Mouse (Mus musculus): ENCODE measurements around the gene Rab26. TPM values are rescaled to one million over a fixed set of nuclear protein-coding genes. Genes with fewer than 3 reads are reported as not detected.

Rab26 gene
- polyA plus RNA-seq, 1 experiment from 2014 or later = 4.2 TPM

DNA sequence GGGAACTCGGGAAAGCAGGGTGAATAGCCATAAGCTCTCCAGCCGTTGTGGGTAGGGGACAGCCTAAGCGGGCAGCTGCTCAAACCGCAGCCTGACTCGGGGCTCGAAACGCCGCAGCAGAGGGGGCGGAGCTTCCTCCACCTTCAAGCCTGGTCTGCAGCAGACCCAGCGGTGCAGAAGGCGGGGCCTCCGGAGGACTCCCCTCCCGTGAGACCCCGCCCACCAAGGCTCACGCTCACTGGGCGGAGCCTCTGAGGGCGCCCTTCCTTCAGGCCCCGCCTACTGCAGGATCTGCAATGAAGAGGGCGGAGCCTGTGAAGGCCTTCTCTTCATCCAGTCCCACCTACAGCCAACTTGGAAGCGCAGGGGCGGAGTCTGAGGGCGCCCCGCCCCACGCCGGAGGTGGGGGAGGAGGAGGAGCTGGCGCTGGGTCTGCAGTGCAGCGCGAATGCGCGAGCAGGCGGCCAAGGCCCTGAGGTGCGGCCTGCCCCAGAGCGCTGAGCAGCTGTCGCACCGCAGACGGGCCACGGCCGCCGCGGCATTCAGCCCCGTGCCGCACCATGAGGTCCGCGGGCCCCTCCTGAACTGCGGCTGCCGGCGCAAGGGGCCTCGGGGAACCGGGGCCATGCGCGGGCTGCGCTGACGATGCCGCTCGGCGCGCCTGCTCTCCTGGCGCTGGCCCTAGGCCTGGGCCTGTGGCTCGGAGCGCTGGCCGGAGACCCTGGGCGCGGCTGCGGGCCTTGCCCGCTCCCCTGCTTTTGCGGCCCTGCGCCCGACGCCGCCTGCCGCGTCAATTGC lies 15.8 kb upstream of the Rab26 start, which contains the start of gene Pkd1:
Gene Pkd1, plus strand, starts transcription at position 217 of the 798 bp plus-strand sequence.
- H3K4me1 ChIP-seq (replicated peaks; ENCODE audit: control insufficient read depth, insufficient read depth, low read length) = peaks cover 29% of the 10 kb centered on the region
- H3K4me3 ChIP-seq (replicated peaks; ENCODE audit: low read length) = peak within 1 kb of the TSS; percentile 83
- peaks cover 7% of the 10 kb centered on the region for H3K27me3 ChIP-seq (ENCODE audit: control insufficient read depth, insufficient read depth, low read length)
- no peaks in the 10 kb centered on the region for H3K9me3 ChIP-seq (ENCODE audit: control insufficient read depth, low read length)
- peak within 1 kb of the TSS; percentile 94 for H3K27ac ChIP-seq
- 0 out of 2 replicates have a peak, but pooled peaks cover 4% of the 10 kb centered on the region for H3K36me3 ChIP-seq (replicated peaks; ENCODE audit: control insufficient read depth, insufficient read depth)
- peak within 1 kb of the TSS; percentile 70 for H3K4me2 ChIP-seq (replicated peaks)
- ATAC-seq (ENCODE audit: low FRiP score) (peak; percentile 96), DNase-seq (ENCODE audit: low spot score) (peak; percentile 97)
- whole genome bisulfite sequencing = under 1% methylated on average over 58 of the region's 72 CpGs
- H3K9ac ChIP-seq = peak within 1 kb of the TSS; percentile 95

DNA sequence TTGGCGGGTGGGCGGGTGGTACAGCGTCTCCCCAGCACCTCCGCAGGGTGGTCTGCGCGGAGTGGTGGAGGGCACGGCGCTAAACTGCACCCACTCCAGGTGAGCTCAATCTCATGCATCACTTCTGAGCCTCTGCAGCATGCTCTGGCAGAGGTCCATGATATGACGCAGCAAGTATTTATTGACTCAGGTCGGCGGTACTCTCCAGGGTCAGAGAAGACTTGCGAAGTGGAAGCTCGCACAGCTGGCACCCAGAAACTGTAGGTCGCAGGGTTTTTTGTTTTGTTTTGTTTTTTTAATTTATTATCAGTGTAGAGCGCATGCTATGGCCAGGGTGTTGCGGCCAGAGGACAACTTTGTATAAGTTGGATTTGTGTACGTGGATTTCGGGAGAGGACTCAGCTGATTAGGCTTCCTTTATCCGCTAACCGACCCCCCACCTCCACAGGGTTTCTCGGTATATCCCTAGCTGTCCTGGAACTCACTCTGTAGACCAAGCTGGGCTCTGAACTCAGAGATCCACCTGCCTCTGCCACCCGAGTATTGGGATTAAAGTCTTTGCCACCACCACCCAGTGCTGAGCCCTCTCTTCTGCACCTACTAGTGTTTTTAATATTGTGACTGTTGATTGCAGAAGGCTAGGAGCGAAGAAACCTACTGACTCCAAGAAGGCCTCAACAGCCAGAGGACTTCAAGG lies 15.1 kb upstream of the Rab26 start:
- 7% methylated on average over 23 of the region's 23 CpGs for WGBS

DNA sequence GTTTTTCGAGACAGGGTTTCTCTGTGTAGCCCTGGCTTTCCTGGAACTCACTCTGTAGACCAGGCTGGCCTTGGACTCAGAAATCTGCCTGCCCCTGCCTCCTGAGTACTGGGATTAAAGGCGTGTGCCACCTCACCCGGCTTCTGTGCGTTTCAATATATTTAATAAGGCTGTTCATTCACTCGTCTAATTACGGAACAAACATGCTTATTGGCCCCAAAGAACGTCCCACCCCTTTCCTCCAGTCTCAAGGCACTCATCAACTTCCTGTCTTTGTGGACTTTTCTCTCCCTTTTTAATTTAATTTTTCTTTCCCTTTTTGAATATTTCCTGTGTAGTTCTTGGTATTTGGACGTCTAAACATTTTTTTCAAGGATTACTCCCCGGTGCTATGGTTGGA lies 14.4 kb upstream of the Rab26 start:
- Histone ChIP-seq H3K27ac (no peak overlapping the region), H3K9ac (no peak overlapping the region), H3K4me2 (replicated peaks) (peak overlapping the region; percentile 70), H3K27me3 (ENCODE audit: control insufficient read depth, insufficient read depth, low read length) (peaks cover 7% of the 10 kb centered on the region), H3K36me3 (replicated peaks; ENCODE audit: control insufficient read depth, insufficient read depth) (0 out of 2 replicates have a peak, but pooled peaks cover 4% of the 10 kb centered on the region), H3K9me3 (ENCODE audit: control insufficient read depth, low read length) (no peaks in the 10 kb centered on the region), H3K4me3 (replicated peaks; ENCODE audit: low read length) (no peak overlapping the region; the same call in 1 of the 2 replicates), H3K4me1 (replicated peaks; ENCODE audit: control insufficient read depth, insufficient read depth, low read length) (peaks cover 25% of the 10 kb centered on the region)
- DNase-seq (ENCODE audit: low spot score) (no peak), ATAC-seq (ENCODE audit: low FRiP score) (no peak)
- 35% methylated on average over 9 of the region's 9 CpGs for WGBS

More for the DNA sequence above, 15.1 kb upstream of the Rab26 start:
- DNase-seq (ENCODE audit: low spot score) (no peak), ATAC-seq (ENCODE audit: low FRiP score) (no peak)
- H3K9me3 ChIP-seq (ENCODE audit: control insufficient read depth, low read length) = no peaks in the 10 kb centered on the region
- peaks cover 7% of the 10 kb centered on the region for H3K27me3 ChIP-seq (ENCODE audit: control insufficient read depth, insufficient read depth, low read length)
- peak overlapping the region; percentile 83 for H3K4me3 ChIP-seq (replicated peaks; ENCODE audit: low read length)
- 0 out of 2 replicates have a peak overlapping the region, but pooled peaks have one; percentile 1 for H3K9ac ChIP-seq
- peak overlapping the region; percentile 70 for H3K4me2 ChIP-seq (replicated peaks)
- peaks cover 25% of the 10 kb centered on the region for H3K4me1 ChIP-seq (replicated peaks; ENCODE audit: control insufficient read depth, insufficient read depth, low read length)
- H3K27ac ChIP-seq = peak overlapping the region; percentile 33; the same call in 1 of the 2 replicates
- H3K36me3 ChIP-seq (replicated peaks; ENCODE audit: control insufficient read depth, insufficient read depth) = 0 out of 2 replicates have a peak, but pooled peaks cover 4% of the 10 kb centered on the region

DNA sequence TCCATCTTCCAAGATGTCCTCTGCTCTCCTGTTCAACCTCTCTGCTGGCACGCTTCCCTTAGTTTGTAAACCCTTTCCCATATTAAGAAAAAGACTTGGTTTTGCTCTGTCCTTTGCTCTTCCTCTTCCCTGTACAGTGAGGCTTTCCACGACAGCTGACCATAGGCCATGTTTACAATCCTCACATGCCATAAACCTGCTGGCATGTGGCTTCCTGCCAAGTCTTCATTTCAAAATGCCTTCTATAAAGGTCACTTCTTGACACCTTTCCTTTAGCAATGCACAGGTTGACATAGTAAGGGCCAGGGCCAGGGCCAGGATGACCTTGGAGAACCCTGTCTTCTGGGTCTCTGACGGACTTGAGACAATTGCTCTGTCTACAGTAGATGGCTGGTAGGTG lies 12.2 kb upstream of the Rab26 start:
- H3K9ac ChIP-seq = no peak overlapping the region
- no peak overlapping the region for H3K27ac ChIP-seq
- DNase-seq (ENCODE audit: low spot score) (no peak), ATAC-seq (ENCODE audit: low FRiP score) (no peak)
- peaks cover 11% of the 10 kb centered on the region for H3K4me1 ChIP-seq (replicated peaks; ENCODE audit: control insufficient read depth, insufficient read depth, low read length)
- H3K4me2 ChIP-seq (replicated peaks) = no peak overlapping the region
- H3K9me3 ChIP-seq (ENCODE audit: control insufficient read depth, low read length) = no peaks in the 10 kb centered on the region
- no peaks in the 10 kb centered on the region for H3K36me3 ChIP-seq (replicated peaks; ENCODE audit: control insufficient read depth, insufficient read depth)
- peaks cover 7% of the 10 kb centered on the region for H3K27me3 ChIP-seq (ENCODE audit: control insufficient read depth, insufficient read depth, low read length)
- H3K4me3 ChIP-seq (replicated peaks; ENCODE audit: low read length) = no peak overlapping the region
- 89% methylated on average over 3 of the region's 3 CpGs for WGBS

DNA sequence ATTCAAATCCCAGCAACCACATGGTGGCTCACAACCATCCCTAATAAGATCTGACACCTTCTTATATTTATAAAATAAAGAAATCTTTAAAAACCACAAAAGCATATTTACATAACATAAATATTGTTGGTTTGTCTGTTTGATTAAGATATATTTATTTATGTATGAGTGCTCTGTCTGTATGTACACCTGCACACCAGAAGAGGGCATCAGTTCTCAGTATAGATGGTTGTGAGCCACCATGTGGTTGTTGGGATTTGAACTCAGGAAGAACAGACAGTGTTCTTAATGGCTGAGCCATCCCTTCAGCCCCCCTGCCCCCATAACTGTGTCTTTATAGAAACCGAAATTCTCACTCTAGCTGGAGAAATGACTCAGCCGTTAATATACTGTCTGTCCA lies 11.2 kb upstream of the Rab26 start:
- WGBS = 89% methylated on average over 2 of the region's 2 CpGs
- DNase-seq (ENCODE audit: low spot score) = no peak
- peaks cover 7% of the 10 kb centered on the region; the same call in 1 of the 2 replicates for H3K4me1 ChIP-seq (replicated peaks; ENCODE audit: control insufficient read depth, insufficient read depth, low read length)
- H3K4me2 ChIP-seq (replicated peaks) = no peak overlapping the region
- no peaks in the 10 kb centered on the region for H3K9me3 ChIP-seq (ENCODE audit: control insufficient read depth, low read length)
- H3K36me3 ChIP-seq (replicated peaks; ENCODE audit: control insufficient read depth, insufficient read depth) = no peaks in the 10 kb centered on the region
- no peak overlapping the region for H3K4me3 ChIP-seq (replicated peaks; ENCODE audit: low read length)
- no peak overlapping the region for H3K9ac ChIP-seq
- no peak for ATAC-seq (ENCODE audit: low FRiP score)
- H3K27me3 ChIP-seq (ENCODE audit: control insufficient read depth, insufficient read depth, low read length) = peaks cover 7% of the 10 kb centered on the region
- H3K27ac ChIP-seq = no peak overlapping the region

DNA sequence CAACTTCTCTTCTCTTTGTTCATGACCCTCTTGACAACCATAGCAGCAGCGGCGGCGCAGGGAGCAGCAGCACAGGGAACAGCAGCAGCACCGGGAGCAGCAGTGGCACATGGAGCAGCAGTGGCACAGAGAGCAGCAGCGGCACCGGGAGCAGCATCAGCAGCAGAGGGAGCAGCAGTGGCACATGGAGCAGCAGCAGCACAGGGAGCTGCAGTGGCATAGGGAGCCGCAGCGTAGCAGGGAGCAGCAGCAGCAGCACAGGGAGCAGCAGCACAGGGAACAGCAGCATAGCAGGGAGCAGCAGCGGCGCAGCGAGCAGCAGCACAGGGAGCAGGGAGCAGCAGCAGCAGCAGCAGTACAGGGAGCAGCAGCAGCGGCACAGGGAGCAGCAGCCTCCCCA lies 10.6 kb upstream of the Rab26 start:
- Histone ChIP-seq H3K27me3 (ENCODE audit: control insufficient read depth, insufficient read depth, low read length) (peaks cover 7% of the 10 kb centered on the region), H3K4me2 (replicated peaks) (no peak overlapping the region; the same call in 1 of the 2 replicates), H3K9me3 (ENCODE audit: control insufficient read depth, low read length) (no peaks in the 10 kb centered on the region), H3K9ac (peak overlapping the region; percentile 34; the same call in 1 of the 2 replicates), H3K4me1 (replicated peaks; ENCODE audit: control insufficient read depth, insufficient read depth, low read length) (peaks cover 7% of the 10 kb centered on the region; the same call in 1 of the 2 replicates), H3K27ac (no peak overlapping the region), H3K4me3 (replicated peaks; ENCODE audit: low read length) (no peak overlapping the region), H3K36me3 (replicated peaks; ENCODE audit: control insufficient read depth, insufficient read depth) (no peaks in the 10 kb centered on the region)
- DNase-seq (ENCODE audit: low spot score) (no peak), ATAC-seq (ENCODE audit: low FRiP score) (no peak)
- 15% methylated on average over 12 of the region's 12 CpGs for WGBS

DNA sequence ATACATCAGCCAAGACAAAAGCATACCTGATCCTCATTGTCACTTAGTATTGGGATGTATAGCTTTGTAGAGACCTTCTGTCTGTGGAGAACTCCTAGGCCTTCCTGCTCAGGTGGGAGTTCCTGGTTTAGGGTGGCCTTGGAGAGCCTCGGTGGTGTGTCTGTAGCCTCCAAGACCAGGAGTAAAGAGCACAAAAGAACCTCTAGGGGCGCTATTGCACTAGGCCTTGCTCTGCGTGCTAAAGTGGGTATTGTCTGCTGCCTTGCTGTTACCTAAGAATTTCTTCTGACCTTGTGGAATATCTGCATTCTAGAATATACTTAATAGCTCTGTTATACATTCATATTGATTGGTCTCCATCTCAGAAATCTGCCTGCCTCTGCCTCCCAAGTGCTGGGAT lies 6.4 kb upstream of the Rab26 start:
- H3K4me2 ChIP-seq (replicated peaks) = no peak overlapping the region
- no peak overlapping the region for H3K4me3 ChIP-seq (replicated peaks; ENCODE audit: low read length)
- 4% methylated on average over 3 of the region's 3 CpGs for WGBS
- H3K36me3 ChIP-seq (replicated peaks; ENCODE audit: control insufficient read depth, insufficient read depth) = no peaks in the 10 kb centered on the region
- ATAC-seq (ENCODE audit: low FRiP score) = no peak
- no peaks in the 10 kb centered on the region for H3K27me3 ChIP-seq (ENCODE audit: control insufficient read depth, insufficient read depth, low read length)
- H3K9me3 ChIP-seq (ENCODE audit: control insufficient read depth, low read length) = no peaks in the 10 kb centered on the region
- DNase-seq (ENCODE audit: low spot score) = peak; percentile 53
- H3K27ac ChIP-seq = no peak overlapping the region
- no peak overlapping the region for H3K9ac ChIP-seq
- H3K4me1 ChIP-seq (replicated peaks; ENCODE audit: control insufficient read depth, insufficient read depth, low read length) = no peaks in the 10 kb centered on the region; the same call in 1 of the 2 replicates

DNA sequence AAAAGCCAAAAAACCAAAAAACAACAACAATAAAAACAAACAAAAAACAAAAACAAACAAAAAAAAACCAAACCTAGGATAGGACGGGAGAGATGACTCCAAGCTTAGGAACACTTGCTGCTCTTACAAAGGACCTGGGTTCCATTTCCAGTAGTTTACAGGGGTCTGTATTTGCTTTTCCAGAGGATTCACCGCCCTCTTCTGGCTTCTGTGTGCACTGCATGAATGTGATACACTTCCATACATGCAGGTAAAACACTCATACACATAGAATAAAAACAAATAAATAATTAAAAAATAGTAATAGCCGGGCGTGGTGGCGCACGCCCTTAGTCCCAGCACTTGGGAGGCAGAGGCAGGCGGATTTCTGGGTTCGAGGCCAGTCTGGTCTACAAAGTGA lies 4.9 kb upstream of the Rab26 start:
- H3K4me1 ChIP-seq (replicated peaks; ENCODE audit: control insufficient read depth, insufficient read depth, low read length) = no peaks in the 10 kb centered on the region; the same call in 1 of the 2 replicates
- H3K9ac ChIP-seq = no peak overlapping the region
- ATAC-seq (ENCODE audit: low FRiP score) (no peak), DNase-seq (ENCODE audit: low spot score) (peak; percentile 67)
- no peak overlapping the region for H3K4me3 ChIP-seq (replicated peaks; ENCODE audit: low read length)
- H3K27ac ChIP-seq = no peak overlapping the region
- H3K4me2 ChIP-seq (replicated peaks) = no peak overlapping the region
- H3K27me3 ChIP-seq (ENCODE audit: control insufficient read depth, insufficient read depth, low read length) = no peaks in the 10 kb centered on the region
- no peaks in the 10 kb centered on the region for H3K9me3 ChIP-seq (ENCODE audit: control insufficient read depth, low read length)
- no peaks in the 10 kb centered on the region for H3K36me3 ChIP-seq (replicated peaks; ENCODE audit: control insufficient read depth, insufficient read depth)
- WGBS = 69% methylated on average over 8 of the region's 8 CpGs

DNA sequence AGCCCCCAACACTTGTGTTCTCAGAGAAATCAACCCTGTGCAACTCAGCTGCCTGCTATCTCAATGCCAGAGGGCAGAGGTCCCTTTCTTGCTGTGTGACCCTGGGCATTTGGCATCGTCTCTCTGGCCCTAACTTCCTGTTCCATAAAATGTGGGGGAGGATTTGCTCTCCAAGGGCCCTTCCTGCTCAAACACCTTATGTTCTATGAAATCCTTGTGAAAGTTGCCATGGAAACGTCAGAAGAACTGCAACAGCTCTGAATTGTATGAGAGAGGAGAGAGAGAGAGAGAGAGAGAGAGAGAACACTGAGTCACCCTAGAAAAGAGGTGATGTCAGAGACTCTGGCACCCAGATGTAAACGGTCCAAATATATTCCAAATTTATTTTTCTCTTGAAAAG lies 3.5 kb upstream of the Rab26 start:
- H3K9ac ChIP-seq = no peak overlapping the region
- DNase-seq (ENCODE audit: low spot score) = no peak

More for the DNA sequence above, 3.5 kb upstream of the Rab26 start:
- ATAC-seq (ENCODE audit: low FRiP score) = no peak
- peaks cover 11% of the 10 kb centered on the region for H3K4me1 ChIP-seq (replicated peaks; ENCODE audit: control insufficient read depth, insufficient read depth, low read length)
- H3K4me2 ChIP-seq (replicated peaks) = no peak overlapping the region
- no peaks in the 10 kb centered on the region for H3K27me3 ChIP-seq (ENCODE audit: control insufficient read depth, insufficient read depth, low read length)
- no peaks in the 10 kb centered on the region for H3K36me3 ChIP-seq (replicated peaks; ENCODE audit: control insufficient read depth, insufficient read depth)
- WGBS = 30% methylated on average over 3 of the region's 3 CpGs
- no peak overlapping the region for H3K4me3 ChIP-seq (replicated peaks; ENCODE audit: low read length)
- peak overlapping the region; percentile 47; the same call in 1 of the 2 replicates for H3K27ac ChIP-seq
- no peaks in the 10 kb centered on the region for H3K9me3 ChIP-seq (ENCODE audit: control insufficient read depth, low read length)

All from hindbrain, embryonic 14.5 days (tissue).